Mouse (Mus musculus): ENCODE measurements at regions not wholly inside any gene's neighbourhood (a gene's known extent, or its start where the extent isn't known, plus 50 kb on each side); places are given as distances from the start of the nearest gene placed in this dataset.

GRCm38 (mm10) chr14:24993751-24994658 is 465.0 kb upstream of the Zmiz1 start:
- no peak for TF ChIP-seq GABPA (IDR thresholded peaks at IDR 0.05; ENCODE audit: low read depth, low read length)
- no peak for TF ChIP-seq E2F4 (IDR thresholded peaks at IDR 0.05; ENCODE audit: borderline replicate concordance, low read depth, low read length)
- TF ChIP-seq CHD1 (IDR thresholded peaks at IDR 0.05; ENCODE audit: low read depth, low read length): no peak
- TF ChIP-seq BHLHE40 (IDR thresholded peaks at IDR 0.05; ENCODE audit: borderline replicate concordance, low read depth, low read length): no peak
- TF ChIP-seq EP300 (IDR thresholded peaks at IDR 0.05; ENCODE audit: low read depth in 1 of 2, low read length in 2 of 2): no peak
- no peak for TF ChIP-seq POLR2AphosphoS2 (IDR thresholded peaks at IDR 0.05; ENCODE audit: low read length)
- TF ChIP-seq ZC3H11A (IDR thresholded peaks at IDR 0.05; ENCODE audit: low read depth, low read length): no peak
- no peak for TF ChIP-seq HCFC1 (IDR thresholded peaks at IDR 0.05; ENCODE audit: low read depth, low read length)
- TF ChIP-seq MAX (IDR thresholded peaks at IDR 0.05; ENCODE audit: low read length): no peak
- no peak for TF ChIP-seq MAFK (IDR thresholded peaks at IDR 0.05; ENCODE audit: borderline replicate concordance, low read depth, low read length)
- no peak for TF ChIP-seq SIN3A (IDR thresholded peaks at IDR 0.05; ENCODE audit: low read length)
- no peak for TF ChIP-seq USF1 (IDR thresholded peaks at IDR 0.05; ENCODE audit: low read depth, low read length)
- no peak for TF ChIP-seq ZKSCAN1 (IDR thresholded peaks at IDR 0.05; ENCODE audit: low read depth, low read length)
- TF ChIP-seq RCOR1 (IDR thresholded peaks at IDR 0.05; ENCODE audit: low read depth, low read length): no peak
- no peak for TF ChIP-seq TBP (IDR thresholded peaks at IDR 0.05; ENCODE audit: low read depth, low read length)
- no peak for TF ChIP-seq UBTF (IDR thresholded peaks at IDR 0.05; ENCODE audit: borderline replicate concordance, insufficient read depth, low read depth, low read length)
- TF ChIP-seq POLR2AphosphoS5 (IDR thresholded peaks at IDR 0.05; ENCODE audit: borderline replicate concordance, low read depth, low read length): no peak
- TF ChIP-seq NELFE (IDR thresholded peaks at IDR 0.05; ENCODE audit: low read depth, low read length): no peak
- no peak for TF ChIP-seq RAD21 (IDR thresholded peaks at IDR 0.05; ENCODE audit: low read depth, low read length)
- no peak for TF ChIP-seq GATA1 (IDR thresholded peaks at IDR 0.05; ENCODE audit: low read depth, low read length)
- H3K79me2 ChIP-seq (ENCODE audit: control insufficient read depth, insufficient read depth, low read length, poor library complexity): no peaks in the 10 kb centered on the region
- no peaks in the 10 kb centered on the region for H3K27me3 ChIP-seq (ENCODE audit: control insufficient read depth in 1 of 2, insufficient read depth in 2 of 2, low read length in 2 of 2)
- H3K27ac ChIP-seq (ENCODE audit: control insufficient read depth, low read depth, low read length): no peak overlapping the region
- no peak overlapping the region for H3K4me3 ChIP-seq (ENCODE audit: control insufficient read depth in 1 of 2, insufficient read depth in 1 of 2, low read depth in 2 of 2, low read length in 2 of 2)
- no peak overlapping the region for H3K9ac ChIP-seq (ENCODE audit: control insufficient read depth, low read depth, low read length, poor library complexity, severe bottlenecking)
- no peaks in the 10 kb centered on the region for H3K36me3 ChIP-seq (ENCODE audit: control insufficient read depth in 1 of 2, insufficient read depth in 2 of 2, low read length in 2 of 2)
- DNase-seq (ENCODE audit: low read depth, low spot score): no peak
- no peaks in the 10 kb centered on the region for H3K4me1 ChIP-seq (ENCODE audit: control insufficient read depth in 1 of 2, insufficient read depth in 2 of 2, low read length in 2 of 2)
- no peaks in the 10 kb centered on the region for H3K9me3 ChIP-seq (replicated peaks; ENCODE audit: insufficient read depth, low read length)

DNA sequence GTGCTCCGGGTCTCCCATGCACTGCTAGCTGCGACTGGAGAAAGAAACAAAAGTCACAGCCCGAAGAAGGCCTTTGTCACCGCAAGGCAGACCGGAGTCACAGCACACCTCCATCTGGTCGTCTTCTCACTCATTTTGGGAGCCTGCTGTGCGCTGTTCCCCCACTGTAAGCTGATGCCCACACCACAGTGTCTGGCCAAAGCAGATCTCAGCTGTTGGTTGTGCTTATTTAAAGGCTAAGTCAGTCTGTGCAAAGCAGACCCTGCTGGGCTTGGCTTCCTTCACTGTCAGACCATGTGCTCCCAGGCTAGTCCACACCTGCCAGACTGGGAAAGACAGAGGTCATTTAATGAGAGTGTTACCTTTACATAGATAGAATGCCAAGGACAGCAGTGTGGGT is 463.8 kb upstream of the Zmiz1 start:
- Histone ChIP-seq H3K27ac (ENCODE audit: control insufficient read depth, low read depth, low read length) (no peak overlapping the region), H3K9ac (ENCODE audit: control insufficient read depth, low read depth, low read length, poor library complexity, severe bottlenecking) (no peak overlapping the region), H3K79me2 (ENCODE audit: control insufficient read depth, insufficient read depth, low read length, poor library complexity) (no peaks in the 10 kb centered on the region), H3K9me3 (replicated peaks; ENCODE audit: insufficient read depth, low read length) (no peaks in the 10 kb centered on the region), H3K4me3 (ENCODE audit: control insufficient read depth in 1 of 2, insufficient read depth in 1 of 2, low read depth in 2 of 2, low read length in 2 of 2) (no peak overlapping the region), H3K4me1 (ENCODE audit: control insufficient read depth in 1 of 2, insufficient read depth in 2 of 2, low read length in 2 of 2) (no peaks in the 10 kb centered on the region), H3K27me3 (ENCODE audit: control insufficient read depth in 1 of 2, insufficient read depth in 2 of 2, low read length in 2 of 2) (no peaks in the 10 kb centered on the region), H3K36me3 (ENCODE audit: control insufficient read depth in 1 of 2, insufficient read depth in 2 of 2, low read length in 2 of 2) (no peaks in the 10 kb centered on the region)
- no peak for DNase-seq (ENCODE audit: low read depth, low spot score)
- TF ChIP-seq ELF1 (IDR thresholded peaks at IDR 0.05; ENCODE audit: low read depth, low read length): no peak
- no peak for TF ChIP-seq POLR2AphosphoS5 (IDR thresholded peaks at IDR 0.05; ENCODE audit: borderline replicate concordance, low read depth, low read length)
- no peak for TF ChIP-seq UBTF (IDR thresholded peaks at IDR 0.05; ENCODE audit: borderline replicate concordance, insufficient read depth, low read depth, low read length)
- no peak for TF ChIP-seq TBP (IDR thresholded peaks at IDR 0.05; ENCODE audit: low read depth, low read length)
